Mouse (Mus musculus): ENCODE measurements around the gene Dhx29. TPM values are rescaled to one million over a fixed set of nuclear protein-coding genes. Genes with fewer than 3 reads are reported as not detected.

Dhx29 gene
- total RNA-seq (2021): 10 to 100 TPM; 24.7 to 25.5 TPM
- long read RNA-seq, full-length matches to known transcripts: 11 of 16 reads
- long read RNA-seq, partial matches to known transcripts: 2 of 16 reads
- long read RNA-seq, other reads (novel, unspliced or antisense): 3 of 16 reads

DNA sequence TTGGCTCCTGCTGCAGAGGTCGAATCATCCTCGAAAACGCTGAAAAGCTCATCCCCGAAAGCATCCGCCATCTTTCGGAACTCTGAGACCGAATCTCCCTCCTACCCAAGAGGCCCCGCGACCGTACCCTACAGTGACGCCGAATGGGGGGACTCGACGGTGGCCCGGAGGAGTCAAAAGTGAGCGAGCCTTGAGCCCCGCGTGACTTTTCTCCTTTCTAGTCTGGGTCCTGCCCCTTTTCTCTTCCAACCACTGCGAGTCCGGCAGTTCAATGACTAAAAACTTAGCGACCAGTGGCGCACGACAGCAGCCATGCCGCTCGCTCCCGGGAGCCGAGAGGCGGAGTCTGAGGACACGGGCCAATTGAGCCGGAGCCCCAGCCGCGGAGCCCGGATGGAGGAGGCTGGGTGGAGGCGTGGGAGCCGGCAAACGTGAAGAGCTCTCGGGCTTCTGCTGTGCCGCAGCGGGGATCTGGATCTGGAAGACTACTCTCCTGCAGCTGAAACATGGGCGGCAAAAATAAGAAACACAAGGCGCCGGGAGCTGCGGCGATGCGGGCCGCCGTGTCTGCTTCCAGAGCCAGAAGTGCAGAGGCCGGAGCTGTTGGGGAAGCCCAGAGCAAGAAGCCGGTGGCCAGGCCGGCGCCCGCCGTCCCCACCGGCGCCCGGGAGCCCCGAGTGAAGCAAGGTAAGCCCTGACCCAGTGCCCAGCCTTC, at the start of gene Dhx29, which contains the start of gene Mtrex:
Gene Dhx29 (plus strand): TSS at position 168 of the 715 bp plus-strand sequence.
Gene Mtrex (minus strand): TSS at position 112 of the 715 bp plus-strand sequence.
- DNase-seq (ENCODE audit: low spot score in 2 of 2): peak; percentile 99 to 100

DNA sequence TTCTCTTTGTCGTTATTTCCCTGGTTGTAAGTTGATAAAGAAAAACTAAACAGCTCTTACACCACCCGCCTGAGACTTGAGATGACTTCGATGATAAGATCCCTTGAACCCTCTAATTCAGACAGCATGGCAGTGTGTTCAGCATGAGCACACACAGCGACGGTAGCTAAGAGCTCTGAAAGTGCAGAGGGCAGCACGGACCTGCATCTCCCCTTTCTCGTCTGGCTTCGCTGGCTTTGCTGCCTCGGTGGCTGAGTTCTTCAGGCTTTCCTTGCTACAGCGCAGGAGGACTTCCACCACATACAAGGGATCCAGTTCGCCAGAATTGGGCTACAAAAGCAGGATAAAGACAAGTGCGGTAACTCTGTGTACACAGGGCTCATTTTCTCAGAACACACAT, 40.0 kb upstream of the Dhx29 start:
- no peak for DNase-seq (ENCODE audit: low spot score in 2 of 2)

DNA sequence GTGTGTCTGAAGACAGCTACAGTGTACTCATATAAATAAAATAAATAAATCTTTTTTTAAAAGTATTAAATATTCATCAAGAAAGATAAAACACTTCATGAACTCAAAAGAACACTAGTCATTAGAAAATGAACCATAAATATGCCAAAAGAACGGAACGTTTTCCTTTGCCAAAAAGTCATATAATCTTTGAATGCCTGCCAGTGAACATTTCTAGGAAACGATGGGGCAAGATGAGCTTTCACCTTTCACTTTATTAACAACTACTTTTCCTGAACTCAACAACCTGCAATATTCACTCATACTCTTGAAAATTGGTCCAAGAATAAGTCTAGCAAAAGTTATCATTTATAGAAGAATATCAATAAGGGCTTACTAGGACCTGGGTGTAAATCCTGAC, 25.1 kb upstream of the Dhx29 start:
- no peak for DNase-seq (ENCODE audit: low spot score in 2 of 2)

DNA sequence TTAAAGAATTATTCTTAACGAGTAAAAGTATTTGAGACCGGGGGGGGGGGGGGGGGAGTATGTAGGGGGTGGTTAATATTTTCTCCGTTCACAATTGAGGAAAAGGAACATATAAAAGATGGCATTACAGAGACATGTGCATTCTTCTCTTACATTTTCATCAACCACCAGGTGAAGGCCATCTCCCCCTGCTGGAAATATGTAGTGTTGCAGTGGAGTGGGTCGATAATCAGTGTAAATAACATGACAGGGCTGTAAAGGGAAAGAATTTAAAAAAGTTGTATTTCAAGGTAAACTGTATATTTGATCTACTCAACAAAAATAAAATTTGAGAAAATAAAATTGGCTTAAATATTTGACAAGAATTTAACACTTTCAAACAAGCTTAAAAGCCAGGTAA, 17.6 kb upstream of the Dhx29 start:
- peak; percentile 34 to 41 for DNase-seq (ENCODE audit: low spot score in 2 of 2)

DNA sequence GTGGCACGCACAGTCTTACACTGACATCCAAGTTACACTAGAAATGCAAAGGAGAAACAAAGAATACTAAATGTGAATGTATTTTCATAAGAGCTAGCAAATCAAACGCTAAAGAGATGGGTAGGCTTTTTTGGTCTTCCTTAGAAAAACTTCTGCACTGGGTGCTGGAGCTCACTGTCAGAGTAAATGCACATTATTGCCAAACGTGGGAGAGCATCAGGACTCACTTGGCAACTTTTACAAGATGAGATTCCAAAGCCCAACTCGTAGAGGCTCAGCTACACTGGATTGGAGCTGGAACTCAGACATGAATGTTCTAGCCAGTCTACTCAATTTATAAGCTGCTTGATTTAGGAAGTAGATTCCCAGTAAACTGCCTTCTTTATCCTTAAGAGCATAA, 16.8 kb upstream of the Dhx29 start:
- DNase-seq (ENCODE audit: low spot score in 2 of 2): no peak

DNA sequence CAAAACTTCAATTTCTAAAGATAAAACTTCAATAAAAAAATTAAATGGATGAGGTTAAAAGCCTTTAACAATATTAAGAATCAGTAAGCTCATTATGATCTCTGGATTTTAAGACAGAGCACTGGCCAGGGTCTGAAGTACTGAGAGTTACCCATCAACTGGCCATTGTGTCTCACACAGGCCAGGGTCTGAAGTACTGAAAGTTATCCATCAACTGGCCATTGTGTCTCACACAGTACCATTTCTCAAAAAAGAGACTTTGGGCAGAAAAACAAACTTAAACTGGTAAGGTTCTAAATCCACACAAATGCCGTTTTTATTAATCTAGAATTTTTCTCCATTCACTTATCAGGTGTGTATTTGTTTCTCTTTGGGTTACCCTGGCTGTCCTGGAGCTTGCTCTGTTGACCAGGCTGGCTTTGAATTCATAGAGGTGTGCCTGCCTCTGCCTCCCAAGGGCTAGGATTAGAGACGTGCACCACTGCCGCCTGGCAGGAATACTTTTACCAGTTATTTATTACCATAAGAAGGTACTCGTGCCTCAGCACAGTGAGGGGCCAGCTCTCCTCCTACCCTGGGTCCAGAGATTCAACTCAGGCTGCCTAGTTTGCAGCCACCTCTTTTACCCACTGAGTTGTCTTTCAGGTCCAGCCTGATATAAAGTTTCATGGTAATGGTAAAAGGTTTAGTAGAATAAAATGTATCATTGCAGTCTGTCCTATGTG, 8.0 kb upstream of the Dhx29 start:
- DNase-seq (ENCODE audit: low spot score in 2 of 2): no peak

DNA sequence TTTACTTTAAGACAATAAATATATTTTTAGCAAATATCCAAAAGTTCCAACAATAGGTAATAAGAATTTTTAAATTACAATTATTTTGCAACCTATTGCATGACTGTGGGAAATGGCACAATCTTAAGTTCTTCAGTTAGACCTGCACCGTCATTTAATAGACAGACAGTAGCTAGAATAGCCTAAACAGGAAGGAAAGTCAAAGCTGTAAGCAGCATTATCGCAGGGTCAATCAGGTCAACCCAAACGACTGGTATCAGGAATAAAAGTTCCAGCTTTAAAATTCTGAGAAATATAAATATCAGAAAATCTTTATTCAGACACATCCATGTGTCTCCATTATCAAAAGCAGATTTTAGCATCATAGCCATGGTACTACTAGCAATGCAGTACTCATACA, 6.3 kb upstream of the Dhx29 start:
- no peak for DNase-seq (ENCODE audit: low spot score in 2 of 2)

DNA sequence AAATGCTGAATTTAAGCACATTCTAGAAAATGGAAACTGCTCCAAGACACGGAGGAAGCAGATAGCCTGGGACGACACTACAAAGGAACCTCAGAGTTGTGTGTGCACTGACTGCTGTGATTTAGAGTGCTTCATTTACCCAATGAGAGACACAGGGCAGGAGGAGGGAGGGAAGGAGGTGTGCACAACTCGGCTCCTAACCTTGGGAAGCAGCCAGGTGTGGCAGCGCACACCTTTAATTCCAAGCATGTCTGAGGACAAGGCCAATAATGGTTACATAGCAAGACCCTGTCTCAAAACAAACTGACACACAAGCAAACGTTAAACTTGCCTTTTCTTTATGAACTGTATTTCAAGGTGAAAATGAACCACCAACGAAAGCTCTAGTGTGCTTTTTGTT, 2.0 kb upstream of the Dhx29 start:
- DNase-seq (ENCODE audit: low spot score in 2 of 2): no peak

DNA sequence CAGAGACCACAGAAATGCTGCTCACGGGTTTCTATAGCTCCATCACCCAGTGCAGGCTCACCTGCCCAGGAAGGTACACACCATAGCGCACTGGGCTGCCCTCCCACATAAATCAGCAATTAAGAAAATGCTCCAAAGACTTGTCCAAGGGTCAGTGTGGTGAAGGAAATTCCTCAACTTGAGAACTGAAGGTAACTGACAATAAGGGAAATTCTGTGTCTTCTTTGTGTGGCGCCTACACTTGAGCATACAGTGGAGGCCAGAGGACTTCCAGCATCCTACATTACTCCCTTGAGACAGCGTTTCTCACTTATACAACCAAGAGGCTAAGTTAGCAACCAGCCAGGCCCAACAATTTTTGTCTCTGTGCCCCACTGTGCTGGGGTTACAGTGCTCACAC, 1.3 kb upstream of the Dhx29 start:
- DNase-seq (ENCODE audit: low spot score in 2 of 2): no peak

DNA sequence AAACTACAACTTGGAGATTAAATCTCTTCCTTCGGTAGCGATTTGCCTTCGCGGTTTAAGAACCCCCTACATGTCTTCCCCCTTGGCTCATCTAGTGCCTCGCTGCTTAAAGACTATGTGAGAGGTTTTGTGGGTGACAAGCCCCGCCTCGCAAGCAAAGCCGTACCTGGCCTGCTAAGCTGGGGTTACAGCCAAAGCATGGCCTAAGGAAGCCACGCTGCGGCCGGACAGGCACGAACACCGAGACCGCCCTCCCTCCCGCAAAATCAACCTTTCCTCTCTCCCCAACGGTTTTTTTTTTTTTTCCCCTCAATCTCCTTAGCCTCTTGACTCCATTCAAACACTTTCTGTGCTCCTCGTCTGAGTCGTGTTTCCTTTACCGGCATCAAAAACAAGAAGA, 458 bp upstream of the Dhx29 start:
- DNase-seq (ENCODE audit: low spot score in 2 of 2): peak in 1 of 2 experiments; percentile 36

DNA sequence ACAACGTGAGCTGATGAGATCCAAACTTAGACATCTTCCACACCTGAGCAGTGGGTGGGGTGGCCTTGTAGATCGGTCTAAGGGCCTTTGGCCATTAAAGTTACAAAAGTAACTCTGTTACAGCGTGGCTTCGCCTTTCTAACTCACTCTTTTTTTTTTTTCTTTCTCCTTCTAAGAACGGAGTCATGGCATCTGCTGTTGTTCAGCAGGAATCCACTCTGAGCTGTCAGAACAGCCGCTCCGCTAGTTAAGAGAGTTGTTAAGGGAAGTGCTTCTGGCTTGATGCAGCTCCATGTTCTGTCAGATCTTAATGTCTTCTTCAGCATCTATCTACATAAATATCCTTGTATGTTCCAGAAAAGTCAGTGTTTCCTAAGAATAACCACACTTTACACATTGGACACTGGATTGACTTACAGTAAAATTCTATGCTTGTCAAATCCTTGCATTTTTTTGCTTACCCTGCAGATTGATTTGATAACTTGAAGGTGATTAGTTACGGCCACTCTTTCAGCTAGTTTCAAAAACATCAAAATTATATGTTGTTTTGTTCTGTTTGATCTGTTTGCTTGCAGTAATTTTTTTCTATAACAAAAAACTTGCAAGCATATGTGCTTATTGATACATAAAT, 899 bp downstream of the Dhx29 start:
- no peak for DNase-seq (ENCODE audit: low spot score in 2 of 2)

DNA sequence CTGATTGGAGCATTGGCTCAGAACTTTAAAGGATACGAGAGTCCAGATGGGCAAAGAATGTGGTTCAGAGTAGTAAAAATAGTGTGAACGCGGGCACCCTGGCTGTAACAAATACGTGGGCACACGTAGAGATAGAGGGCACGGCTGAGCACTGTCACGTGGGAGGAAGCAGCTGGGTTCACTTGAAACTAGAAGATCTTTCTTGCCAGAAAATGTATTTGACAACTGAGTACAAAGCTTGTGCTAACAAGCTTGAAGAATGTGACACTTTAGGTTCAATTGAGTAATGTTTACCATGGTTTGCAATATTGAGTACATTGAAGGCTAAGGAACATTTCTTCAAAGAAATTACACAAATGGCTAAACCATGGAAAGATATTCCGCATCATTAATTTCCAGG, 10.9 kb downstream of the Dhx29 start:
- DNase-seq (ENCODE audit: low spot score in 2 of 2): no peak

DNA sequence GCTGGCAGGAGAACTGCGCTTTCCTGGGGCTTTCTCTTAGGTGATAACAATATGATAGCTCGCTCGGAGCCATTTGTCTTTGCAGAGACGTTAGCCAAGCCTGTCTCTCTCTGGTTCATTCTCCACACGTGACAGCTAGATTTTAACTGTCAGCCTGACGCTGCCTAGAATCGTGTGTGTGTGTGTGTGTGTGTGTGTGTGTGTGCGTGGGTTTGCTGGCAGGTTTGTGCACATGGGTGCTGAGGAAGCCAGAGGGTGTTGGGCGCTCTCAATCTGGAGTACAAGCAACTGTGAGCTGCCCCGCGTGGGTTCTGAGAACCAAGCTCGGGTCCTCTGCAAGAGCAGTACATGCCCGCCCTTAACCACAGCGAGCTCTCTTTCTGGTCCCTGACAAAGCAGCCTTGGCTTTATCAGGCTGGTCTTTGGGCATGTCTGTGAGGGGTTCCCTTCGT, 14.7 kb downstream of the Dhx29 start:
- DNase-seq (ENCODE audit: low spot score in 2 of 2): peak; percentile 39 to 45

DNA sequence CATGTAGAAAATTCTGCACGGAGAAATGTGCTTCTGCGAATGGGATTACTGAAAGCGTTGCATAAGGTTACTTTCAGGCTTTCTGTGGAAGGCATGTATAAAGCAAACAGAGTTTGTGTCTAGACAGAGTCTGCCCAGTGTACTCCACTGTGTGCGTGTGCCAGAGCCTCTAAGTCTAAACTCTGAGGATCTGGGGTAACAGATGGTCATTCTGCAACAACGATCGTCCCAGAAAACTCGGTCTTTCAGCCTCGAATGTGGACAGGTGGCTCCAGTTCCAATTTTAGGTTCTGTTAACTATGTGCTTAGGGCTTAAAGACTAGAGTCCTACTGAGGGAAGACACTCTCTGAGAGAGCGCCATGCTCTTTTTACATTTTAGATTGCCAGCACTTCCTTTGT, 18.1 kb downstream of the Dhx29 start:
- DNase-seq (ENCODE audit: low spot score in 2 of 2): no peak

DNA sequence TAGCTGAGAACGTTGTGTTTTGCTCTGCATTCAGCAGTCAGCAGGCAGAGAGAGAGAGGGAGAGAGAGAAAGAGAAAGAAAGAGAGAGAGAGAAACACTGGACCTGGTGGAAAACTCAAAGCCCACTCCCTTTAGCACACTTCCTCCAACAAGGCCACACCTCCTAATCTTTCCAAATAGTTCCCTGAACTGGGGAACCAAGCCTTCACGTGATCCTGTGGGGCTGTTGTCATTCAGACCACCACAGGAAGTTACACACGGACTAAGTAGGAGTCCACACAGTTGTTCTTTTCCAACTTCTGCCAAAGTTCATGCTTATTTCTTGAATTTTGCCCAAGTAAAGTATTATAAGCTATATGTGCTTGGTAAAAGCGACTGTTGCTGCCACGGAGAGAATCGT, 18.6 kb downstream of the Dhx29 start:
- DNase-seq (ENCODE audit: low spot score in 2 of 2): no peak

DNA sequence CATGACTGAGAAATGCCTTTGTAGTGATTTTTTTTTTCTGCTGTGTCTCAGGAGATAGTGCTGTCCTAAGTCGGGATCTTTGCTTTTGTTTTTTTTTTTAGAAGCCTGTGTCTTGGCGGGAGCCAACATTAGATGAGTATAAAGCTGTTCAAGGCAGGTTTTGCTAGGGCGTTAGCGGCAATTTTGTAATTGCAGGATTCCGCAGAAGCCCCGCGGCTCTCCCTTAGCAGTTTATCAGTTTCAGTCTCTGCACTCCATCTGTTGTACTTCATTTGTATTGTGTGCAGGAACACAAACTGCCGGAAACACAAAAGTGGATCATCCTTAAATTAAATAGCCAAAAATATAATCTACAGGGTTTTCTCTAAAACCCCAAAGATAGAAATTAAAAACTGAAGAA, 26.8 kb downstream of the Dhx29 start:
- DNase-seq (ENCODE audit: low spot score in 2 of 2): no peak

DNA sequence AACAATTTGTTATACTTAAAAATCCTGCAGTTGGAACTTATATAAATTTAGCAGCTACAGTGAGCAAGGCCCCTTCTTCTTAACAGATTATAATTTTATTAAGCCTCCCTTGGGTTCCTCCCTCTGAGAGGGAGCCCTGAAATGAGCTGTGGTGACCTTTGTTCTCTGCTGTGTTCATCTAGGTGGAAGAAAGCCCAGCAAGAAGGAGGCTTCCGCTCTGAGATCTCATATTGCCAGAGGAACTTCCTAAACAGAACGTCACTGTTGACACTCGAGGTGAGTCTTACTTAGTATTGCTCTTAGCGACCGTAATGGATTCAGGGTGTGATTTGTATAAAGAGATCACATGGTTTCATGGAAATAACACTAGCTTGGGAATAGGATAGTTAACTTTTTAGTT, 35.8 kb downstream of the Dhx29 start:
- no peak for DNase-seq (ENCODE audit: low spot score in 2 of 2)

DNA sequence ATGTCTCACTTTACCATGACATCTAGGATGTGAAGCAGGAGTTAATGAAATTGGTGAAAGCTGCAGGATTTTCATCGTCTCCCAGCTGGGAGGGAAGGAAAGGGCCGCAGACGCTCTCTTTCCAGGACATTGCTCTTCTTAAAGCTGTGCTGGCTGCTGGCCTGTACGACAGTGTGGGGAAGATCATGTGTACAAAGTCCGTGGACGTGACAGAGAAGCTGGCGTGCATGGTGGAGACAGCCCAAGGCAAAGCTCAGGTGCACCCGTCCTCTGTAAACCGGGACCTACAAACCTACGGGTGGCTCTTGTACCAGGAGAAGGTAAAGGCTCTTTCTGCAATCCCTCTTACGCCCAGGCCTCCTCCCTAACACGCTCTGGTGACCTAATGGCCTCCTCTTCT, 37.2 kb downstream of the Dhx29 start:
- DNase-seq (ENCODE audit: low spot score in 2 of 2): no peak

DNA sequence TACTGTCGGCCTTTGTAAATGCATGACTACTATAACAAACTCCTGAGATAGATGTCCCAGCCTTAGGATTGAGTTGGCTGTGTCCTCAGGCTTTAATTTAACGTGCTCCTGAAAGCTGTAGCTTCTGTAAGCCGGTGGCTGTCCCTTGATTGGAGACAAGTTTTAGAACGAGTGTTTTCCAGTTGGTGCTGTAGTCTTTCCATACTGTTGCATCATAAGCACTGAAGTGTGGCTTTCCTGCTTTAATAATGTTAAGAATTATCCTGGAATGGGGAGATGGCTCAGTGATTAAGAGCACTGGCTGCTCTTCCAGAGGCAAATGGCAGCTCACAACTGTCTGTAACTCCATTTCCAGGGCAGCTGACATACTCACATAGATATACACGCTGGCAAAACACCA, 40.0 kb downstream of the Dhx29 start:
- no peak for DNase-seq (ENCODE audit: low spot score in 2 of 2)

DNA sequence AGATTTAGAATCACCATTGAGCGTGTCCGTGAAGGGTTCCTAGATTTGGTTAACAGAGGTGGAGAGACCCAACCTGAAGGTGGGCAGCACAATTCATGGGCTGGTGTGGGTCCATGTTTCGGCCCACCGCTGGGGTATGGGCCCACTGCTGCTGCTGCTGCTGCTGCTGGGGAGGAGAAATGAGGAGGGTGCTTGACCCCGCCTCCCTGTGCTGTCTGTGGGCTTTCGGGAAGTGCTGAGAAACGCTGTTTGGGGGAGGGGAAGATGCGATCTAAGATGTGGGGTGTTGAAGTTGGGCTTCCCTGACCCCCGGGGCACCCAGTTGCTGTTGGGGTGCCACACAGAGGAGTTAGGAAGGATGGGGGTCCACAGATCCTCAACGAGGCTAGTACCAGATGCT, 49.5 kb downstream of the Dhx29 start:
- DNase-seq (ENCODE audit: low spot score in 2 of 2): no peak

DNA sequence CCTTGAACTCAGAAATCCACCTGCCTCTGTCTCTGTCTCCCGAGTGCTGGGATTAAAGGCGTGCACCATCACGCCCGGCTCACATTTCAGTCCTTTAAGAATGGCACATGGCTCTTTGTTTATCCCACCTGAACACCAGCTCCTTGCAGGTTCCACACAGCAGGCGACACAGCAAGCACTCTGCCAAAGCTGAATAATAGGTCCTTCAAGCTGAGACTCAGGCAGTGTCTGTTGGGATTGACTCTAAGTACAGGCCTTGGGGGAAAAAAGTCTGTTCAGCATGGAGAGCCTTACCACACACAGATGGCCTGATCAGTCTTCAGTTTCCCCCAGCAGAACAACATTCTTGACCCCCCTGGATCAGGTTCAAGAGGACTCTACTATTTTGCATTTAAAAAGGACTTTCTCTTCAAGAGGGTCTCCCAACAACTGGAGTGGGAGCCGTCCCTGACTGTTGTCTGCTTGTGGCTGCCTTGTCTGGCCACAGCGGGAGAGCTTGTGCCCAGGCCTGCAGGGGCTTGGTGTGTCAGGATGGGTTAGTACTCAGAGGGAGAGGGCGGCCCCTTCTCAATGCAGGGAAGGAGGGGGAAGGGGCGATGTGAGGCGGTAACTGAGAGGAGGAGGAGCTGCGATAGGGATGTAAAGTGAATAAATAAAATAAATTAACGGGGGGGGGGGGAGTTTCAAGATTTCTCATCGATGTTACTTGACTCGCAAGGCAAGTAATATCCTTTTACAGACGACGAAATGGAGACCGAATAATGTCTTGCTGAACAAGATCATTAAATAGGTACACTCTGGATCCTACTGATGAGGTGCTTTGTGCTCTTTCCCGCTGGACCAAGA, 58.6 kb downstream of the Dhx29 start:
- no peak for DNase-seq (ENCODE audit: low spot score in 2 of 2)
